Mouse (Mus musculus): ENCODE results near the gene Slc27a4.

Slc27a4 gene

DNA sequence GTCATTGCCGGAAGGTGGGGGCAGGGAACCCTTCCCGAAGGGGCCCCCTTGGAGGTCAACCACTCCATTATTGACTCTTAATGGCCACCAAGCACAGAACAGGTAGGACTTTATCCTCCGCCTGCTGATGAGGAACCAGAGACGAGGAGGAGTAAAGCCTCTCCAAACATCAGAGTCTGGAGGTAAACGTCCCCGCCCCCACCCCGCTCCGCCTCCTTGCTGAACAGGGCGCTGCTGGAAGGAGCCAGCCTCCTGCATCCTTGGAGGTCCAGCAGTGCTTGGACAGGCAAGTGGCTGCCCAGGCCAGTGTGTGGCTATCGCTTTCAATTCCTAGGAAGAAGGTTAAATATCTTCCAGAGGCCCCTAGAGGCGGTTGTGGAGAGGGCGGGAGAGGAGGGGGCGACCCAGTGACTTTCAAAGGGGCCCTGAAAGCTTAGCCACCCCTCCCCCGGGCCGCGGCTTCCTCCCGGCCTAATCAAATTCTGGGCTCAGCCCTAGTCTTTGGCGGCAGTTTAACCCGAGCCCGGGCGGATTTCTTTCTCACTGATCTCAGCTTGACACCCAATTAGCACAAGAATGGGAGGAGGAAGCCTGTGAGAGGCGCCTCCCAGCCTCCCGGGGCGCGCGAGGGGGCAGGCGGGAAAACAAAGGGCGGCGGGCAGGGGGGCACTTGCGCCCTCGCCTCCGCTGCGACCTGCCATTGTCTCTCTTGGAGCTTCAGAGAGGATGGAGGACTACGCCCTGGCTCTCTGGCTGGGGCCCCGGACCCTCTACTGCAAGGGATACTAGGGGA lies 17.8 kb downstream of the Slc27a4 start, which contains the start of gene Urm1:
Gene Urm1, plus strand, starts transcription at position 51 of the 793 bp plus-strand sequence.
- DNase-seq (ENCODE audit: low spot score) = peak; percentile 88

DNA sequence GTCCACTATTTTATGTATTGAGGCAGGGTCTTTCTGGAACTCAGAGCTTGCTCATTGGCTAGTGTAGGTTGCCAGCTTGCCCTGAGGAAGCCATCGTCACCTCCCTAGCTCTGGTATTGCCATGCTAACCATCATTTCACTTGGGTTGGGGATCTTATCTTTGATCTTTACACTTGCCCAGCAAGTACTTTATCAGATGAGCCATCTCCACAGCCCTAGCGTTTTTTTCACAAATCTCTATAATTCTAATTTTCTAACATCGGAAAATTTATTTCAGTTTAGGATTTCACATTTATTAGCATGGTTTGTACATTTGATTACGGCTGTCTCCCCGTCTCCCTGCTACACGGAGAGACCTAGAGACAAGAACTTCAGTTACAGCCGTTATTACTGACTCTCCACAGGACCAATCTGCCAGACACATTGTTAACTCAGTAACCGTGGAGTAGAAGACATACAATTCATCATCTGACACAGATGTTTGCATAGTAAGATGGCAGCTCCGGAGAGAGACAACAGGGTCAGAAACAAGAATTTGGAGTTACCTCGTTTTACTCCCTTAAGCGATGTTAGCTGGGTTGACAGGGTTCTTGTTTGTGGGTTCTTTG lies 24.0 kb downstream of the Slc27a4 start:
- DNase-seq (ENCODE audit: low spot score) = peak; percentile 42

DNA sequence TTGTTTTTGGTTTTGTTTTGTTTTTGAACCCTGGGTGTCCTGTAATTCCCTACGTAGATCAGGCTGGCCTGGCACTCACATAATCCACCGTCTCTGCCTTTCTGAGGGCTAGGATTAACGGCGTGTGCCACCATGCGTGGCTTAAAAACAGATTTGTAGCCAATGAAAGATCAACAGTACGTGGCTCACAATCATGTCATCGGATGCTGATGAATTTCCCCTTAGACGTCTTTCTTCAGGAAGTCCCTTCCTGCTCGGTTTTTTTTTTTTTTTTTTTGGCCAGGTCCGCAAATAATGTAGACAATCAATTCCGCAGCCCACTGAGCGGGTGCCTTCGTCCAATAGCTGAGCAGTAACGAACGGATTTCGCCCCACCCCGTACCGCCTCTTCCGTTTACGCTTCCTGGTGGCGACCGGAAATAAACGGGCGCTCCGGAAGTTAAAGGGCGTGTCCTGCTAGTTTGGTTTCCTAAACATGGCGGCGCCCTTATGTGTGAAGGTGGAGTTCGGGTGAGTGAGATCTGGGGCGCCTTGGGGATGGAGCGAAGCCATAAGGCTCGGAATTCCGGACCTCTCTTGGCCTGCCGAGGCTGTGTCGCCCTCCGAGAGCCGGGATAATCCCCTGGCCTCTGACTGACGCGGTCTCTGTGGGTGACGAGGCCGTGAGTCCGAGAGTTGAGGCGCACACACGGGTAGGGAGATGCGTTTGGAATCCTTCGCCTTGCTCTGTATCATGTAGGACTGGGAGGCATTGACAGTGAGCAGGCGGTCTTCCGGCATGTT lies 24.7 kb downstream of the Slc27a4 start:
- DNase-seq (ENCODE audit: low spot score) = peak; percentile 99

DNA sequence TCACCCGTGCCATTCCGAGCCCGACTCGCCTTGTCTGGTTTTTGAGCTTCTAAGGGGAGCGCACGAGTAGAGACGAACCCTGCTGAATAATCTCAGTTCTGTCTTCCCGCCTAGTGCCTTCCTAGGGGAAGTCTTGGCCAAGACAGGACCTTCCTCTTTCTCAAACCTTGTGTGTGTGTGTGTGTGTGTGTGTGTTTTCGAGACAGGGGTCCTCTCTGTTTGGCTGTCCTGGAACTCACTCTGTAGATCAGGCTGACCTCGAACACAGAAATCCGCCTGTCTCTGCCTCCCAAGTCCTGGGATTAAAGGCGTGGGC lies 25.2 kb downstream of the Slc27a4 start:
- DNase-seq (ENCODE audit: low spot score) = no peak

DNA sequence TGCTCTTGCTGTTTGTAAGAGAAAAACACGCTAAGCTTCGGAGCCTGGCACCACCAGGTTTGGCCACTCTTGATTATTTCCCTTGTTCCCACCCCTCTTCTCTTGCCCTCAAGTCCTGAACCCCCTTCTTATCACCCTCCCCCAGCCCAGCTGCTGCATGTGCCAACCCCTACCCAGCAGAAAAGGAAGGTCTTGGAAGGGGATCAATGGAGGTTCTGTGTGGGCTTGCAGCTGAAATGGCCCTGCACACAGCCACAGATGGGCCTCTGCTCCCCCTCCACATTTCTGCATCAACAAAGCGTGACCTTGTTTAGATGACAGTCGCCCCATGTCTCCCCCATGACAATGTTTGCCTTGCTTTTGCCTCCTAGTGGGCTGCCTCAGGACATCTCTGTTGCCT lies 28.7 kb downstream of the Slc27a4 start:
- DNase-seq (ENCODE audit: low spot score) = no peak

DNA sequence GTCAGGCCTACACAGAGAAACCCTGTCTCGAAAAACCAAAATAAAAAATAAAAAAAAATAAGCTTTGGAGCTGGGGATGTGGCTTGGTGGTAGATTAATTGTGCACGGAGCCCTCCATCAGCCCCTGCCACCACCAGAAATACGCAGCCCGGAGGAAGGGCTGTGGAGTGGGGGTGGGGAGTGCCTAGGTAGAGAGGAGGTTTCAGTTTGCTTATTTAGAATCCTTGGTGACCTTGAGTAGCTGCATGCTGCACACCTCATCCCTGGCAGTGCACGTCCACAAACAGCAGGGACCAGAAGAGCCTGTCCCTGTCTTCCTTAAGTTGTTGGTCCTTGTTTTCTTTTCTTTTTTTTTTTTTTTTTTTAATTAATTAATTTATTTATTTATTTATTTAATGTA lies 31.4 kb downstream of the Slc27a4 start:
- DNase-seq (ENCODE audit: low spot score) = no peak

DNA sequence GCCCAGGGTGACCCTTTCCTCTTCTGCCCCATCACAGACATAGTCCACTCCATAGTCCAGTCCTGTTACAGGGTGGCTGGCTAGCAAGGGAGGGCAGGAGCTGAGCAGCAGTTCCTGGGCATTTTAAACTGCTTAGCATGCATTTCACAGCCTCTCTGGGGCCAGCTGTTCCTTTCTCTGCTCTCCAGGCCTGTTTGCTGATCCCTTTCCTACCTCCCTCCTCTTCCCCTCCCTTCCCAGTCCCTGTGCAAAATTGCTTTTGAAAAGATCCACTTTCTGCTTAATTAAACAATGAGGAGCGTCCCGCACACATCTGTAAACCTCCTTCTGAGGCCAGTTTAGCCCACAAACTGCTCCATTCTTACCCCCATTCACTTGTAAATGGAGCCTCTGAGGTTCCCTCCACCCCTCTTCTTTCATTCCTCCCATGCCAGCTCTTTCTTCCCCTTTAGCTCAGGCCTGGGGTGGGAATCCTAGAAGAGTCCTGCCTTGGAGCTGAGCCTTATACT lies 33.0 kb downstream of the Slc27a4 start:
- DNase-seq (ENCODE audit: low spot score) = peak; percentile 64

DNA sequence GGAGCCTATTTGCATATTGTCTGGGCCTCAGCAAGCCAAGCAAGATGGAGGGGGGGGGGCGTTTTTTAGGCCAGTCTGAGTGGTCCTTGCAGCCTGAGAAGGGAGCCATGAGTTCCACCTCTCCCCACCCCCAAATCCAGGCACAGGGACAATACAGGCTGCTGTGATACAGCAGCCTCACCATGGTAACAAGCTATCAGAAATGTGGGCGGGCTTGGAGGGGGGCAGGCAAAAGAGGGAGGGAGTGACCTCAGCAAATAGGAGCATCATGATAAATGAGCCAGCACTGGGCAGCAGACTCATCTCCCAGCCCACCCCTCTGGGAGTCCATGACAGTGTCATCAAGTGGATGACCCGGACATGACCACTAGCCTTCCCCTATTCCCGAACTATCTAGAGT lies 37.0 kb downstream of the Slc27a4 start:
- DNase-seq (ENCODE audit: low spot score) = peak; percentile 74

DNA sequence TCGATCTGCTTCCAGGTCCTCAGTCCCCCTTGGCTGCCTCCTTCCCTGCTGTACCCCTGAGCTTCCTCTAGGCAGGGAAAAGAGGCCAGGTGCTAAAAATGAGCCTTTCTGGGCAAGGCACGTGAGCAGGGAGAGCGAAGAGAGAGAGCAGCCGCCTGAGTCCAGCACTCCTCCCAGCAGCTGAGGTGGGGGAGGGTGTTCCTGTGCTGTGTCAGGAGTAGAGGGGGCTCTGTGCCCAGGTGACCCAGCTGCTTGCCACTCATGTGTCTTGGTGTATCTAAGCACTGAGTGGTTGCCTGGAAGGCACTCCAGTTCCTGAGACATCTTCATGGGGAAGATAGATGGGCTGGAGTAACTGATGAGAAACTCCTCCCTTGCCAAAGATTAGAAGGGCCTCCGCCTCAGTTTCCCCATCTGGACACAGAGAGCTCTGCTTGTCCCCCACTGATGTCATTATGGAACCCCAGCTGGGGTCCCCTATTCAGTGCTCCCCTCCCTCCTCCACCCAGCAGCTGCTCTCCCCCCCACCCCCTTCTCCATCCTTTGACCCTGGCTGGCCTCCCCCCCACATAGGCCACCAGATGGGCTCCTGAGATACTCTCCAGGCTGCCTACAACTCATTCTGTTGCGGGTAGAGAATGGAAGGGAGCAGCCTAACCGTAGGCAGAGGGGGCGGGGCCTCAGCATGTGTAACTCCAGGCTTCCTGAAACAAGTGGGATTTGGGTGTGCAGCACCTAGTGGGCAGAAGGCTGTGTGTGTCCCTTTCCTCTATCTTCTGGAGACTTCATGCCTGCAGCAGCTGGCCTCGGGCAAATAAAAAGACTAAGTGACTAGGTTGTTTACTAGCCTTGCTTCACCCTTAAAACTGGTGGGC lies 41.0 kb downstream of the Slc27a4 start:
- DNase-seq (ENCODE audit: low spot score) = peak; percentile 71

DNA sequence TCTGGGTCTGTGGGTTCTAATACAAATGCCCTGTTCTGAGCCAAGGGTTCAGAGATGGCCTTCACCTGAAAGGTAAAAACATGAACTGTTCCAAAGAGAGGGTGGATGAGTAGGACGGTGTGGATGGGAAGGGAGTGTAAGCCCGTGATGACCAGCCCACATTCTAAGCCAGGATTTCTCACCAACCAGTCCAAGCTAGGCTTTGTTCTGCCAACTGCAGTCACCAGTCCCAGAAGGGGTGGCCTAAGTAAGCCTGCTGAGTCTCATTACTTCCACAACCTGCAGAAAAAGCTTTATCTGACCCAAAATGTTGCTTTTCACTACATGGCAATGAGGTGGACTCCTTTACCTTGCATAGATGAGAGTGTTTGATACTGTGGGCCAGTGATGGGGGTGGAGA lies 41.7 kb downstream of the Slc27a4 start:
- DNase-seq (ENCODE audit: low spot score) = peak; percentile 27

DNA sequence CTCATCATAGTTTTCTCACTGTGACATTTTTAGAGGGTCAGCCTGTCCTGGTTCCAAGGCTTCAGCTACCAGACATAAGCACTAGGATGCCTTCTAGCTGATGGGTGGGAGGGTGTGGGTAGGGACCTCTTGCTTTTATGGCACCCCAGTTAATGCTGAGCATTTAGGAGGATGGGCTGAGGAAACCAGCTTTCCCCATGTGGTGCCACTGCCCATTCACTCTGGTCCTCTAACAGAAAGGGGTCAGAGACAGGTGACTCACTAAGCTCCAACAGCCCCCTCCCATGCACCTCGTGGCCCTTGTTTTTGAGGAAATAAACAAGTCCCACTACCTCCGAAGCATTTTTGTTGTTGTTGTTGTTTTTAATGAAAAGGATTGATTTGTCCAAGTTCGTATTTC lies 42.2 kb downstream of the Slc27a4 start:
- DNase-seq (ENCODE audit: low spot score) = no peak

DNA sequence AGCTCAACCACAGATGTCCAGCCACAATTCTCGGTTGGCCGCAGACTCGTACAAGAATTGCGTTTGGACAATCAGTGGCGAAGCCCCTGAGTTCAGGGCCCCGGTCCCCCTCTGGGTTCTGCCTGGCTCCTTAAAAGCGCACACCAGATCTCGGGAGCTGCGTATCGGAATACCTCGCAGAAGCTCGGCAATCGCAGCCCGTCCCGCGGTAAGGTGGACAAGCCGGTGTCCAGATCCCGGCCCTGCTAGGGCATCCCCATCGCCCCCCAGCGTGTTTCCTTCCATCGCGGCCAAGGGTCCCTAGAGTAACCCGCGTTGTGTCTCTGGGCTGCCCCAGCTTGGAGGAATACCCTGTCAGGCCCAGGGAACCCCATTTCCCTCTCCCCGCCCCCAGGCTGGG lies 43.2 kb downstream of the Slc27a4 start:
- DNase-seq (ENCODE audit: low spot score) = peak; percentile 29

DNA sequence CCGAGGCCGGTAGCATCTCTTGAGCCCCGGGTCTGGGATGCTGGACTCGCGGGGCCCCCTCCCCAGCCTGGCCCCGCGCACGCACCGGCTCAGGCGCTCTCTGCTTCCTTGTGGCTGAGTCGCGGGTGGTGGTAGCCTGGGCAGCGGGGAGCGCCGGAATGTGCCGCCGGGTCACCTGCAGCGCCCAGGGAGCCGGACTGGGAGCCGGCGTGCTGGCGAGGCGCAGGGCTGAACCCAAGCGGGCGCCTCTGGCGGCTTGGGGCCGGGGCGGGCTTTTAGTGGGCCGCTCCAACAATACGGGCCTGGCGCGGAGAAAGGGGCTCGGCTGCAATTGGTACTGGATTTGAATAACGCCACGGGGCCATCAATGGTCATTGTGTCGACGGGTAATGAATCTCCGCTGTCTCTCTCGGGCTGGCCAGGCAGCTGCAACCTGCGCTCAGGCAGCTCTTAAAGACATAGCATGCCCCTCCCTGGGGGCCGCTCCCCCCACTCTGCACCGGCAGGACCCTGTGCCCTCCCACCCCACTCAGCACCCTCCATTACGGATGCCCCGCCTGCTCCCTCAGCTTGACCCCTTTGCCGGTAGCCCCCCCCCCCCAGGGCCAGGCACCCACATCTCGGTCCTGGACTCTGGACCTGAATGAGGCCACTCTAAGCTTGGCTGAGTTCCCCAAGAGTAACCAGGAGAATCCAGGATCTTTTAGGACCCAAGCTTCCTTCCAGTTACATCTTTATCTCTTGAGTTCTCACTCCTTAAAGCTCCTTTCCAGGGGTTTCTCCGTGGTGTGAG lies 43.8 kb downstream of the Slc27a4 start:
- peak; percentile 87 for DNase-seq (ENCODE audit: low spot score)

DNA sequence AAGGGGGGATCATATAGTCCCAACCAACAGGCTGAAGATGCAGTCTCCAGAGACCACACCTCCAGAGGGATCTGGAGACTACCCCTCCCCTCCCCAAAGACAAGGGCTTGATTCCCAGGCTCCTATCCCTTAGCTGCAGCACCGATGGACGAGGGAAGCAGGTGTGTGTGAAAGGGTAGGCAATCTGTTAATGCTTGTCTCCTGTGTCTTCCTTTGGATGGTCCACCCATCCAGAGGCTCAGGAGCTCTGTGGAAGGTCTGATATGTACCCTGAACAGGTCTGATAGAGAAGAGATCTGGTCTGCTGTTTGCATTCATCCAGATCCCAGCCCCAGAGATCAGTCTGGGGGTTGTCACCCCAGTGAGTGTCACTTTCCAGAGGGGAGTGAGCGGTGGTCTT lies 44.5 kb downstream of the Slc27a4 start:
- DNase-seq (ENCODE audit: low spot score) = peak; percentile 27

DNA sequence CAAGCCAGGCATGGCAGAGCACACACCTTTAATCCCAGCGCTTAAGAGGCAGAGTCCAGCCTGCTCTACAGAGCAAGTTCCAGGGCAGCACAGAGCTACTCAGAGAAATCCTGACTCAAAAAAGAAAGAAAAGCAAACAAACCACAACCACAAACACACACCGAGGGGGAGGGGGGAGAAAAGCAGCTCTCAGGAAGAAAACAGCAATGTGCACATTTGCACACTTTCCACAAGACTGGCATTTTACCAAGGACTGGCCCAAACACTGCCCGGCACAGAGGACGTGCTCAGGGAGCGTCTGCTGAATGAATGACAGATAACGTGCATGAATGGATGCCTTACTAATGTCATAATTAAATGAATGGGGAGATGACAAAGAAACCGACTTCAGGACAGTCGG lies 46.6 kb downstream of the Slc27a4 start:
- no peak for DNase-seq (ENCODE audit: low spot score)

DNA sequence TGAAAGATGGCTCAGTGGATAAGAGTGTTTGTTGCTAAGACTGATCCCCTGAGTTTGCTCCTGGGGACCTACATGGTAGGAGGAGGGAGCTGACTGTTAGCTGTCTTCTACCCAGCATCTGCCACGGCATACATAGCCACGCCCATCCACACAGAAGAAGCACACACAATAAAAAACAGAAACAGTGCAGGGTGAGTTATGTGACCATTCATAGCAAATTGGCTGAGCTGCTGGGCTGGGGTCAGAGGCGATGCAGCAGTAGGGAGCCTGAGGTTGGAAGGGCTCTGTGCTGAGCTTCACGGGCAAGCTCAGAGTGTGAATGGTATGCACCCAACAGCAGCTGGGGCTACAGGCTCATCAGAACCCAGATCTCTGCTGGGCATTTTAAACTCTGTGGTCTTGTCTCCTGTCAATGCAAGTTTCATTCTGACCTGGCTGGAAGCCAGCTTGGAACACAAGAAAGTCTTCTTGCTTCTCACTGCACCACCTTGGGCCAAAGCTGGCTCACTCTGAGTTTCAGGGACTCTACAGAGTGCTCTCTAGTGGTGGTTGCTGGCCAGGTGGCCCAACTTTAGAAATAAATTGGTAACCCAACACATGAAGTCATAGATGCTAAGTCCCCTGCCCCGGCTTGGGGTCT lies 47.5 kb downstream of the Slc27a4 start:
- peak; percentile 66 for DNase-seq (ENCODE audit: low spot score)

DNA sequence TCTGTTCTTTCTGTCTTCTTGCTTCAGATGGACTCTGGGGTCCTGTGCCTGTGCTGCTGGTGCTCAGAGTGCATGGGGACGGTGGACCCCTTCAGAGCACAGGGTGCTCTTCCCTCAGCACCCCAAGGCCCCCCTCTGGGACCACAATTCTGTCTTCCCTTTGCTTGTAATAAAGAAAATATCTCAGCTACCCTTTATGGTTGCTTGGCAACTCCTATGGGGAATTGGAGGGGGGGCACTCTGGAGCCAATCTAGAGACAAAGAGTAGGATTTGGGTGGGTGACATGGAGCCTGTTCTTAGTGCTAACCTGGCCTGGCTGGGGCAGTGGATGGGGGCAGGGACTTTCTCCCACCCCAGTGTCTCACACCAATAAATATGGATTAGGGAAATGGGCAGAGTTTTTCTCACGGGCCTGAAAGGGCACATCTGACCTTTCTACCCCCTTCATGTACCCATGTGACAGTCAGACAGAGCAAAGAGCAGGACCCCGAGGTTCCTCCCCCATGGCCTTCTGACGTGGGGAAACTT lies 50.6 kb downstream of the Slc27a4 start:
- peak; percentile 65 for DNase-seq (ENCODE audit: low spot score)

DNA sequence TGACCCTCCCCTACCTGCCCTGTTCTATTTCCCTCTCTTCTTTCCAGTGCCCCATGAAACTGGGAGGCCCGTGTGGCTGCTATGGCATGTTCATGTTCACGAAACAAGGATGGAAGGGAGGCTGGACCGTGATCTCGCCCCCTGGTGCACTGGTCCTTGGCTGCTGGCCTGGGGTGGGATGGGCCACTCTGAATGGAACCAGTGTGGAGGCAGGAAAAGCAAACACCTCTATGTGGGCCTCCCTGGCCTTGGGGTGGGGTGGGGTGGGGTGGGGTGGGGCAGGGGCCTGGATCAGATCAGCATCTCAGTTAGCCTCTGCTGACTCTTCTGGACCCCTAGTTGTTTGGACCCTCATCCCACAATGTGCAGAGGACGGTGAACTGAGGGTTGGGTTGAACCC lies 51.3 kb downstream of the Slc27a4 start:
- no peak for DNase-seq (ENCODE audit: low spot score)

DNA sequence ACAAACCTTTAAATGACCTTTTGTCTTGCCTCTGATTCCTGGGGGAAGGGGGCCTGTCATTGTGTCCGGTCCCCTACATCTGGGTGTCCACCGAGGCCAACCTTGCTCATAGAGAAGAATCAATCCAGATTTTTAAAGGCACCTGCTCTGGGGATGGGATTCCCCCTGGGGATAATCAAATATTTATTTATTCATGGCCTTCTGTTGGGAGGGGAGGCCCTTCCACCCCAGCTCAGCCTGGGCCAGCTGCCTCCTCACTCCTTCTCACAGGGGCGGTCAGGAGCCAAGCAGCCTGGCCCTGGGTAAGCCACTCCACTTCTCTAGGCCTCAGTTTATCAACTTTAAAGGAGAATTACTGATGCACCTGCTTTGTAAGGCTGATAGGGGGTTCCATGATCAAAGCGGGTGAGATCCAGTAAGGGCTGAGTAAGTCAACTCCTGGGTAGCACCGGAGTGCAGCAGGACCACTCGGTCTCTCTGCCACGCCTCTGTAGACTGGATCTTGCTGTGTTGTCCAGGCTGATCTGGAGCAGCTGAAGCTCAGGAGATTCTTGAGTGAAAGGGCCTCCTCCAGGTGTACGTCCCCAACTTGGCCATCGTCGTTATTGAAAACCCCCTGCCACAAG lies 53.3 kb downstream of the Slc27a4 start:
- DNase-seq (ENCODE audit: low spot score) = peak; percentile 48

Measured in embryo, embryonic 10 days (tissue).